In genomic region chr5:134279371-134279770, GRCm38 (mm10) we compare ENCODE assay signal across 26 mouse cellular contexts.
"Had no signal": no experiment of that assay in that cellular context is flagged by ENCODE, and none has a peak within 500 bp of the region (broad histone marks: within the 10 kb centered on the region; RNA-seq: fewer than 3 reads in every experiment).

No protein-coding gene starts in this region.

- ATAC-seq: hindbrain, postnatal 0 days; intestine, embryonic 16.5 days; liver, postnatal 0 days had no signal

- DNase-seq: gastrocnemius, postnatal 10 days; gastrocnemius, postnatal 25 days; heart, adult 18-20 months; heart, postnatal 10 days; heart, postnatal 4 days; kidney, adult 11 months; kidney, adult 8-10 months; kidney, postnatal 10 days; kidney, postnatal 25 days; kidney, postnatal 4 days; liver, embryonic 13.5 days; liver, postnatal 0 days; lung, adult 2 months had no signal

- H3K4me1 ChIP-seq: heart, embryonic 10.5 days; heart, embryonic 12.5 days; hindbrain, embryonic 10.5 days; hindbrain, embryonic 12.5 days; limb, embryonic 10.5 days; limb, embryonic 12.5 days; liver, embryonic 15.5 days had no signal

- H3K4me3 ChIP-seq: heart, embryonic 10.5 days; heart, embryonic 12.5 days; hindbrain, embryonic 10.5 days; hindbrain, embryonic 12.5 days; layer of hippocampus, adult 2 months; left cerebral cortex, adult 2 months; limb, embryonic 10.5 days; limb, embryonic 12.5 days; liver, embryonic 13.5 days; liver, embryonic 15.5 days had no signal

- H3K4me2 ChIP-seq: heart, embryonic 12.5 days; hindbrain, embryonic 12.5 days; hindbrain, embryonic 14.5 days; limb, embryonic 12.5 days; liver, embryonic 11.5 days; liver, embryonic 13.5 days; liver, embryonic 15.5 days had no signal

- H3K27me3 ChIP-seq: heart, embryonic 12.5 days; hindbrain, embryonic 12.5 days; limb, embryonic 12.5 days; liver, embryonic 13.5 days; liver, embryonic 15.5 days had no signal

- H3K27ac ChIP-seq: heart, embryonic 10.5 days; hindbrain, embryonic 10.5 days; hindbrain, embryonic 14.5 days; hindbrain, postnatal 0 days; layer of hippocampus, adult 2 months; left cerebral cortex, adult 2 months; limb, embryonic 10.5 days; limb, embryonic 12.5 days; liver, embryonic 13.5 days; liver, embryonic 15.5 days had no signal

- H3K9me3 ChIP-seq: heart, embryonic 10.5 days; heart, embryonic 12.5 days; hindbrain, embryonic 10.5 days; hindbrain, embryonic 12.5 days; limb, embryonic 10.5 days; limb, embryonic 12.5 days; liver, embryonic 13.5 days; liver, embryonic 15.5 days had no signal

- H3K9ac ChIP-seq: heart, embryonic 12.5 days; hindbrain, embryonic 12.5 days; hindbrain, embryonic 14.5 days; limb, embryonic 12.5 days; liver, embryonic 13.5 days; liver, embryonic 15.5 days; liver, postnatal 0 days had no signal
